Mouse (Mus musculus) limb, embryonic 15.5 days (tissue): ENCODE measurements around the gene Tex30. TPM values are rescaled to one million over a fixed set of nuclear protein-coding genes. Genes with fewer than 3 reads are reported as not detected.

Source experiments
- ATAC-seq: fragments of 200-750 bp; cut with Nextera tagmentation; 2 replicates; pipeline ENCODE4 v1.8.0; 2017; ENCODE audit warnings: low read depth, moderate TSS enrichment; ENCODE audit not compliant: insufficient number of reproducible peaks, low FRiP score, low TSS enrichment
- H3K27ac ChIP-seq: fragments of 300-500 bp; sonication (generic); 2 replicates; pipeline ENCODE4 v1.5.1; 2015; ENCODE audit warnings: moderate library complexity, mild to moderate bottlenecking, inconsistent platforms
- H3K27me3 ChIP-seq: fragments of 300-500 bp; sonication (generic); 2 replicates; pipeline ENCODE4 v1.6.1; 2015; ENCODE audit warnings: inconsistent platforms
- H3K36me3 ChIP-seq: fragments of 300-500 bp; sonication (generic); 2 replicates; pipeline ENCODE4 v1.6.1; 2015; ENCODE audit warnings: inconsistent platforms
- H3K4me1 ChIP-seq: fragments of 300-500 bp; sonication (generic); 2 replicates; pipeline ENCODE4 v1.6.1; 2015; ENCODE audit warnings: inconsistent platforms
- H3K4me2 ChIP-seq: fragments of 300-500 bp; sonication (generic); 2 replicates; pipeline ENCODE4 v1.6.1; 2015; ENCODE audit warnings: mild to moderate bottlenecking, inconsistent platforms
- H3K4me3 ChIP-seq: fragments of 300-500 bp; sonication (generic); 2 replicates; pipeline ENCODE4 v1.5.1; 2015; ENCODE audit warnings: mild to moderate bottlenecking, inconsistent platforms
- H3K9ac ChIP-seq: fragments of 300-500 bp; sonication (generic); 2 replicates; pipeline ENCODE4 v1.6.1; 2015; ENCODE audit warnings: inconsistent platforms
- H3K9me3 ChIP-seq: fragments of 300-500 bp; sonication (generic); 2 replicates; pipeline ENCODE4 v1.6.1; 2016; ENCODE audit warnings: inconsistent platforms
- WGBS: fragments of 180-500 bp; shearing (Covaris S2); methylation state at CpG from one replicate; pipeline ENCODE4 v1.1.7; 2015; 5-methylcytosine and 5-hydroxymethylcytosine counted together
- polyA plus RNA-seq: library from polyadenylated mRNA; unstranded; fragments of >200 nt; fragmentation: Nextera tagmentation; extraction: Ambion mirVana; gene quantifications from 2 replicates; pipeline ENCODE4 v1.2.1, GENCODE M21; 2015

Gene Tex30
- polyA plus RNA-seq, result 56.0 and 65.7 TPM in 2 replicates

- ATAC-seq, result peak; percentile 97
- H3K27ac ChIP-seq, result peak within 1 kb of the TSS; percentile 92
- peak within 1 kb of the TSS; percentile 87 for H3K9ac ChIP-seq
- H3K4me2 ChIP-seq, result peak within 1 kb of the TSS; percentile 63
- H3K9me3 ChIP-seq, result no peaks in the 10 kb centered on the region
- peaks cover 24% of the 10 kb centered on the region for H3K36me3 ChIP-seq
- no peaks in the 10 kb centered on the region for H3K27me3 ChIP-seq
- H3K4me3 ChIP-seq, result peak within 1 kb of the TSS; percentile 92
- 0% methylated on average over 53 of the region's 55 CpGs for WGBS
- peaks cover 9% of the 10 kb centered on the region for H3K4me1 ChIP-seq
Measured at GRCm38 (mm10) chr1:44102259-44102717, at the start of gene Tex30. Tex30 (minus strand) TSS chr1:44102441.

- H3K27me3 ChIP-seq, result no peaks in the 10 kb centered on the region
- 0 out of 2 replicates have a peak overlapping the region, but pooled peaks have one; percentile 82 for H3K9ac ChIP-seq
- H3K4me2 ChIP-seq, result peak overlapping the region; percentile 55
- H3K4me3 ChIP-seq, result peak overlapping the region; percentile 76
- peaks cover under 1% of the 10 kb centered on the region; the same call in 1 of the 2 replicates for H3K36me3 ChIP-seq
- WGBS, result 22% methylated on average over 6 of the region's 6 CpGs
- peak overlapping the region; percentile 97; the same call in 1 of the 2 replicates for H3K27ac ChIP-seq
- peaks cover 5% of the 10 kb centered on the region; the same call in 1 of the 2 replicates for H3K4me1 ChIP-seq
- no peak for ATAC-seq
- no peaks in the 10 kb centered on the region for H3K9me3 ChIP-seq
Measured at GRCm38 (mm10) chr1:44148706-44149105, 46.5 kb upstream of the Tex30 start.

GRCm38 (mm10) chr1:44147563-44148381, 45.5 kb upstream of the Tex30 start, which contains the start of gene Ercc5:
Ercc5 (plus strand) TSS chr1:44147744.
- Histone ChIP-seq H3K4me2 (peak within 1 kb of the TSS; percentile 55), H3K27ac (peak within 1 kb of the TSS; percentile 97), H3K9ac (peak within 1 kb of the TSS; percentile 82), H3K27me3 (no peaks in the 10 kb centered on the region), H3K4me1 (peaks cover 5% of the 10 kb centered on the region; the same call in 1 of the 2 replicates), H3K9me3 (no peaks in the 10 kb centered on the region), H3K4me3 (peak within 1 kb of the TSS; percentile 76), H3K36me3 (peaks cover 10% of the 10 kb centered on the region)
- under 1% methylated on average over 66 of the region's 66 CpGs for WGBS
- peak; percentile 95 for ATAC-seq

- ATAC-seq, result no peak
- Histone ChIP-seq H3K4me1 (0 out of 2 replicates have a peak, but pooled peaks cover 2% of the 10 kb centered on the region), H3K27me3 (no peaks in the 10 kb centered on the region), H3K36me3 (peaks cover 40% of the 10 kb centered on the region), H3K4me2 (no peak overlapping the region), H3K27ac (no peak overlapping the region), H3K4me3 (no peak overlapping the region), H3K9me3 (no peaks in the 10 kb centered on the region), H3K9ac (no peak overlapping the region)
- 86% methylated on average over 5 of the region's 5 CpGs for WGBS
Measured at GRCm38 (mm10) chr1:44142747-44143146, 40.5 kb upstream of the Tex30 start.

GRCm38 (mm10) chr1:44140232-44140631, 38.0 kb upstream of the Tex30 start:
- ATAC-seq, result no peak
- no peak overlapping the region for H3K9ac ChIP-seq
- H3K27me3 ChIP-seq, result no peaks in the 10 kb centered on the region
- H3K9me3 ChIP-seq, result no peaks in the 10 kb centered on the region
- no peaks in the 10 kb centered on the region for H3K4me1 ChIP-seq
- H3K4me3 ChIP-seq, result no peak overlapping the region
- H3K4me2 ChIP-seq, result no peak overlapping the region
- WGBS, result 81% methylated on average over 4 of the region's 4 CpGs
- no peak overlapping the region for H3K27ac ChIP-seq
- peaks cover 49% of the 10 kb centered on the region for H3K36me3 ChIP-seq

GRCm38 (mm10) chr1:44129929-44130581, 27.8 kb upstream of the Tex30 start:
- Histone ChIP-seq H3K9ac (no peak overlapping the region), H3K4me1 (no peaks in the 10 kb centered on the region), H3K4me3 (no peak overlapping the region), H3K27ac (no peak overlapping the region), H3K36me3 (peaks cover 49% of the 10 kb centered on the region), H3K27me3 (no peaks in the 10 kb centered on the region), H3K9me3 (no peaks in the 10 kb centered on the region), H3K4me2 (no peak overlapping the region)
- no peak for ATAC-seq
- 89% methylated on average over 4 of the region's 4 CpGs for WGBS

- Histone ChIP-seq H3K4me2 (no peak overlapping the region), H3K36me3 (peaks cover 34% of the 10 kb centered on the region), H3K27me3 (no peaks in the 10 kb centered on the region), H3K4me3 (no peak overlapping the region), H3K9ac (no peak overlapping the region), H3K9me3 (no peaks in the 10 kb centered on the region), H3K27ac (no peak overlapping the region), H3K4me1 (no peaks in the 10 kb centered on the region; the same call in 1 of the 2 replicates)
- WGBS, result 93% methylated on average over 4 of the region's 4 CpGs
- no peak for ATAC-seq
Measured at GRCm38 (mm10) chr1:44125590-44125989, 23.3 kb upstream of the Tex30 start.

- no peak overlapping the region for H3K4me3 ChIP-seq
- no peaks in the 10 kb centered on the region for H3K9me3 ChIP-seq
- no peak overlapping the region for H3K27ac ChIP-seq
- H3K9ac ChIP-seq, result no peak overlapping the region
- H3K4me2 ChIP-seq, result no peak overlapping the region
- H3K4me1 ChIP-seq, result peaks cover 6% of the 10 kb centered on the region
- H3K36me3 ChIP-seq, result peaks cover 19% of the 10 kb centered on the region
- no peaks in the 10 kb centered on the region for H3K27me3 ChIP-seq
- WGBS, result 86% methylated on average over 3 of the region's 3 CpGs
- ATAC-seq, result no peak
Measured at GRCm38 (mm10) chr1:44122256-44122655, 20.0 kb upstream of the Tex30 start.

GRCm38 (mm10) chr1:44120074-44120406, 17.8 kb upstream of the Tex30 start:
- peaks cover 6% of the 10 kb centered on the region for H3K4me1 ChIP-seq
- peak overlapping the region; percentile 94 for H3K27ac ChIP-seq
- no peaks in the 10 kb centered on the region for H3K9me3 ChIP-seq
- H3K4me3 ChIP-seq, result peak overlapping the region; percentile 64
- ATAC-seq, result no peak
- no peaks in the 10 kb centered on the region for H3K27me3 ChIP-seq
- peak overlapping the region; percentile 84 for H3K4me2 ChIP-seq
- 5% methylated on average over 6 of the region's 6 CpGs for WGBS
- H3K9ac ChIP-seq, result peak overlapping the region; percentile 70
- H3K36me3 ChIP-seq, result peaks cover 13% of the 10 kb centered on the region; the same call in 1 of the 2 replicates

GRCm38 (mm10) chr1:44119201-44120073, 17.2 kb upstream of the Tex30 start:
- Histone ChIP-seq H3K36me3 (peaks cover 13% of the 10 kb centered on the region; the same call in 1 of the 2 replicates), H3K4me3 (peak overlapping the region; percentile 64), H3K27me3 (no peaks in the 10 kb centered on the region), H3K27ac (peak overlapping the region; percentile 94), H3K9me3 (no peaks in the 10 kb centered on the region), H3K9ac (peak overlapping the region; percentile 70), H3K4me2 (peak overlapping the region; percentile 84), H3K4me1 (peaks cover 6% of the 10 kb centered on the region)
- ATAC-seq, result peak; percentile 85
- WGBS, result under 1% methylated on average over 40 of the region's 43 CpGs
